Mouse (Mus musculus) forebrain, embryonic 11.5 days (tissue): ENCODE results near the gene Sez6. TPM values are rescaled to one million over a fixed set of nuclear protein-coding genes. Genes with fewer than 3 reads are reported as not detected.

Source experiments
- ATAC-seq: fragments of 200-750 bp; cut with Nextera tagmentation; replicated peaks from 2 replicates; pipeline ENCODE4 v1.8.0; 2017; ENCODE audit warnings: moderate TSS enrichment; ENCODE audit not compliant: low FRiP score
- DNase-seq: peaks from one replicate; pipeline ENCODE4 v3.0.0-alpha.2; 2017; ENCODE audit warnings: low spot score
- H3K27ac ChIP-seq: fragments of 300-500 bp; sonication (generic); 2 replicates; pipeline ENCODE4 v1.5.1; 2014; ENCODE audit warnings: low read depth, low read length
- H3K27me3 ChIP-seq: fragments of 300-500 bp; sonication (generic); 2 replicates; pipeline ENCODE4 v1.6.1; 2014; ENCODE audit warnings: mild to moderate bottlenecking, low read length, mixed read lengths; ENCODE audit not compliant: control insufficient read depth, insufficient read depth
- H3K36me3 ChIP-seq: fragments of 300-500 bp; sonication (generic); 2 replicates; pipeline ENCODE4 v1.6.1; 2014; ENCODE audit warnings: mild to moderate bottlenecking, low read length, moderate library complexity, mixed read lengths; ENCODE audit not compliant: control insufficient read depth, insufficient read depth
- H3K4me1 ChIP-seq: fragments of 300-500 bp; sonication (generic); replicated peaks from 2 replicates; pipeline ENCODE4 v1.6.1; 2014; ENCODE audit warnings: low read length, mixed read lengths; ENCODE audit not compliant: control insufficient read depth, insufficient read depth
- H3K4me2 ChIP-seq: fragments of 300-500 bp; sonication (generic); 2 replicates; pipeline ENCODE4 v1.6.1; 2014; ENCODE audit warnings: low read depth, mild to moderate bottlenecking, low read length, moderate library complexity, mixed read lengths; ENCODE audit not compliant: severe bottlenecking
- H3K4me3 ChIP-seq: fragments of 300-500 bp; sonication (generic); 2 replicates; pipeline ENCODE4 v1.5.1; 2014; ENCODE audit warnings: low read depth, low read length
- H3K9ac ChIP-seq: fragments of 300-500 bp; sonication (generic); 2 replicates; pipeline ENCODE4 v1.6.1; 2014; ENCODE audit warnings: low read length
- H3K9me3 ChIP-seq: fragments of 300-500 bp; sonication (generic); 2 replicates; pipeline ENCODE4 v1.6.1; 2016; ENCODE audit warnings: low read length, mixed read lengths; ENCODE audit not compliant: control insufficient read depth
- WGBS: fragments of 180-500 bp; shearing (Covaris S2); extraction: QIAGEN DNeasy Blood & Tissue Kit; methylation state at CpG from one replicate; pipeline ENCODE4 v1.1.7; 2014; 5-methylcytosine and 5-hydroxymethylcytosine counted together
- polyA plus RNA-seq: library from polyadenylated mRNA; unstranded; fragments of >200 nt; fragmentation: Nextera tagmentation; extraction: Ambion mirVana; gene quantifications from 2 replicates; pipeline ENCODE4 v1.2.1, GENCODE M21; 2014

The Sez6 gene
- 14.3 and 16.7 TPM in 2 replicates for polyA plus RNA-seq

DNA sequence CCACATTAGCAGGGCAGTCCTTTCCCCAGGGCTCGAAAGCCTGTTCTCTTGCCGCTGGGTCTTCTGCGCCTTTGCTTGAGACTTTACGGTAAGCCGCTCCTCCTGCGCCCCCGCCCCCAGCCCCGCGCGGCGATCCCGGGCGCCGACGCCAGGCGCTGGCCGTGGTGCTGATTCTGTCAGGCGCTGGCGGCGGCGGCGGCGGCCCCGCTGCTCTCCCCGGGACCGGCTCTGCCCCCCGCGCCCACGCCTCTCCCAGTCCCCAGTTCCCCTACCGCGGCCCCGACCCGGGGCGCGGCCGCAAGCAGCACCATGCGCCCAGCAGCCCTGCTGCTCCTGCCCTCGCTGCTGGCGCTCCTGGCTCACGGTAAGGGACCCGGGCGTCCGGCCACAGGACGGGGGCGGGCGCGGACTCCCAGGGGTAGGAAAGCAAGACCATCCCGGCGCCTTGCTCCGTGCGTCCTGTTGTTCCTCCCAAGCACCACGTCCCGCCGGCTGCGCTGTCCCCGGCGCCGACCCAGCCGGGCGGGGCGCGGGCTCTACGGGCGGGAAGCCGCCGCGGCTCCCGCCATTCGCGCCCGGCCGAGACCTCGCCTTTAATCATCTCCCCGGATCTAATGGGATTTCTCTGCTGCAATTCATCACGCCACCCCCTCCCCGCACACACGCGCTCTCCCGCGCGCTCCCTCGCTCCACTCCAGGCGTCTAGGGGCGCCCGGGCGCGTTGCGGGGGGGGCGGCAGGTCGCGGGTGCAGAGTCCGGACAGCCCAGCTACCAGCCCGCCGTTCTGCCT, at the start of gene Sez6:
Gene Sez6 (plus strand): TSS at position 50 of the 790 bp plus-strand sequence.
- DNase-seq (peak; percentile 93), ATAC-seq (peak; percentile 70)
- Histone ChIP-seq H3K27me3 (peaks cover 52% of the 10 kb centered on the region), H3K36me3 (no peaks in the 10 kb centered on the region), H3K27ac (no peak within 1 kb of the TSS), H3K4me1 (peaks cover 32% of the 10 kb centered on the region), H3K4me2 (peak within 1 kb of the TSS; percentile 99), H3K9me3 (no peaks in the 10 kb centered on the region), H3K4me3 (peak within 1 kb of the TSS; percentile 59), H3K9ac (peak within 1 kb of the TSS; percentile 55)
- under 1% methylated on average over 93 of the region's 94 CpGs for WGBS

DNA sequence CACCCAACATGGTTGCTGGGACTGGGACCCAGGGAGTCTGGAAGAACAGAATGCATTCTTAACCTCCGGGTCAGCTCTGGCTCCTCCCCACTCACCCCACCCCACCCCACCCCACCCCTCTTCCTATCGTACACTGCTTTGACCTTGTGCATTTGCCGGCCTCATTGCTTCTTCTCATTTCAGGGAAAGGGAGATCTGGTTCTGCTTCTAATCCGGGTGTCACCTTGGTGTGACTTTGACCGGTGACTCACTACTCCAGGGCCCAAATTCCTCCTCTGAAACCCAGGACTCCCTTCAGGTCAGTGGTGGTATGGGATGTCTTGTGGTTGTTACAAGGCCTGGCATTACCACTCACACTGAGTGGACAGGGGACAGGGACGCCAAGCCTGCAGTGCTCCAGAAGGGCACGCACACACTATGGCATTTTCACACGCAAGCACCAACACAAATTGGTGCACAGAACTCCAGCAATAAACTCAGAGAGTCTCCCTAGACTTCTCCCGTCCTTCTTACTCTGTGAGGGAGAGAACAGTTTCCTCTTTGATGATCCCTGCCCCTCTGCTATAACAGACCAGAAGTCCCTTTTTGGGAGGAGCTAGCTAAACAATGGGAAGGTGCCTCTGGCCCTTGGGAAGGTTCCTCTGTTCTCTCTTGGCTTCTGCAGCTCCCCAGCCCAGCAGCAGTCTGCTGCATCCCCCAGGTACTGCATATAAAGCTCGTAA, 45.9 kb upstream of the Sez6 start:
- 48% methylated on average over 10 of the region's 10 CpGs for WGBS
- no peak for ATAC-seq
- peak overlapping the region; percentile 18; the same call in 1 of the 2 replicates for H3K27ac ChIP-seq
- H3K4me1 ChIP-seq = peaks cover 18% of the 10 kb centered on the region
- no peaks in the 10 kb centered on the region for H3K27me3 ChIP-seq
- no peak for DNase-seq
- H3K4me2 ChIP-seq = no peak overlapping the region
- no peaks in the 10 kb centered on the region for H3K36me3 ChIP-seq
- H3K4me3 ChIP-seq = no peak overlapping the region
- H3K9me3 ChIP-seq = no peaks in the 10 kb centered on the region
- H3K9ac ChIP-seq = no peak overlapping the region

DNA sequence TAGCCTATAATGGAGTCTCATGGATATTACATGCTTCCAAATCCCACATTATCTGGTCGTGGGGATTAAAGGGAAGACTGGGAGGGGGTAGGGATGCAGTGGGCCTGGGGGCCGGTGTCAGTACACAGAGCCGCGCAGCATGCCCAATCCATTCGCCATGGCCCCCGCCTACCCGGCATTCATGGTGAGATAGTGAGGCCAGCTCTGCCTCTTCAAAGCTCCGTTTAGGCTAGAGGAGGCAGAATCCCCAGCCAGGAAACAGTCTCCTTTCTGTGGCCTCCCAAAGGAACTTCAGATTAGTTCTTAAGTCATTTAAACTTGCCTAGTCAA, 45.4 kb upstream of the Sez6 start:
- Histone ChIP-seq H3K4me2 (no peak overlapping the region), H3K27me3 (no peaks in the 10 kb centered on the region), H3K36me3 (no peaks in the 10 kb centered on the region), H3K9me3 (no peaks in the 10 kb centered on the region), H3K27ac (peak overlapping the region; percentile 18; the same call in 1 of the 2 replicates), H3K9ac (no peak overlapping the region), H3K4me1 (peaks cover 15% of the 10 kb centered on the region), H3K4me3 (no peak overlapping the region)
- ATAC-seq (no peak), DNase-seq (no peak)
- 30% methylated on average over 8 of the region's 8 CpGs for WGBS

DNA sequence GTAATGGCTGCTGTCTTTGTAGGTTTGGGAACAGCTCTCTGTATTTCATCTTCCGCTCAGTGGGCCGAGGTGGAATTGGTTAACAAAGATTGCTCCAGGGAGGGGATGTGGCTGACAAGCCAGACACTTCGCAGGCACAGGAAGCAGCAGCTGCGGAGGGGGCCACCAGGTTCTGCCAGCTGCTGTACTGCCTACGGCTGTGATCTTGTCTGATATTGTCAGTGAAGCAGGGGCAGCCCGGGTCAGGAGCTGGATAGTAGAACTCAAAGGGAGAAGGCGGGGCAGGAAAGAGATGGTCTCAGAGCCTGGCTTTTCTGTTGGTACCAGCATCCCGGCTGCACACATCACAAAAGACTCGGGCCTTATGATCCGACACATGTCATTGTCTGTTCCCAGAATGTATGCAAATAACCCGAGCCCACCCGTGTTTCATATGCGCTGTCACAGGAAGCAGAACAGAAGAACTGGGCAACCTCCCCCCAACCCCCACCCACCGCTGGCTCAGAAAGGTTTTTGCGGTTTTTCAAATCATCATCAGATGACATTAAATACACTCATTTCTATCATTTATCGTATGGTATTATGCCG, 43.1 kb upstream of the Sez6 start:
- no peaks in the 10 kb centered on the region for H3K9me3 ChIP-seq
- ATAC-seq = peak; percentile 65; the same call in 1 of the 2 replicates
- H3K4me1 ChIP-seq = peaks cover 28% of the 10 kb centered on the region
- no peak for DNase-seq
- no peak overlapping the region for H3K4me3 ChIP-seq
- 0 out of 2 replicates have a peak overlapping the region, but pooled peaks have one; percentile 8 for H3K4me2 ChIP-seq
- H3K27ac ChIP-seq = peak overlapping the region; percentile 63
- no peaks in the 10 kb centered on the region for H3K36me3 ChIP-seq
- no peaks in the 10 kb centered on the region for H3K27me3 ChIP-seq
- peak overlapping the region; percentile 37; the same call in 1 of the 2 replicates for H3K9ac ChIP-seq
- WGBS = 42% methylated on average over 17 of the region's 17 CpGs

DNA sequence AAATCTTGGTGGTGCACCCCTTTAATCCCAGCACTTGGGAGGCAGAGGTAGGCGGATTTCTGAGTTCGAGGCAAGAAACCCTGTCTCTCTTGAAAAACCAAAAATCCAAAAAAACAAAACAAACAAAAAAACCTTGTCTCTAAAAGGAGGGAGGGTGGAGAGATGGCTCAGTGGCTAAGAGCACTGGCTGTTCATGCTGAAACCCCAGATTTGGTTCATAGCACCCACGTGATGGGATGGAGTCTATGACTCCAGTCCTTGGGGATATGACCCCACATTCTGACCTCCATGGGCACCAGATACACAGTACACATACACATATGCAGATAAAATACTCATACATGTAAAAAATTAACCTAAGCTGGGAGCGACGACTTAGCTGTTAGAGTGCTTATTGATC, 41.8 kb upstream of the Sez6 start:
- 93% methylated on average over 5 of the region's 5 CpGs for WGBS
- H3K27ac ChIP-seq = no peak overlapping the region

DNA sequence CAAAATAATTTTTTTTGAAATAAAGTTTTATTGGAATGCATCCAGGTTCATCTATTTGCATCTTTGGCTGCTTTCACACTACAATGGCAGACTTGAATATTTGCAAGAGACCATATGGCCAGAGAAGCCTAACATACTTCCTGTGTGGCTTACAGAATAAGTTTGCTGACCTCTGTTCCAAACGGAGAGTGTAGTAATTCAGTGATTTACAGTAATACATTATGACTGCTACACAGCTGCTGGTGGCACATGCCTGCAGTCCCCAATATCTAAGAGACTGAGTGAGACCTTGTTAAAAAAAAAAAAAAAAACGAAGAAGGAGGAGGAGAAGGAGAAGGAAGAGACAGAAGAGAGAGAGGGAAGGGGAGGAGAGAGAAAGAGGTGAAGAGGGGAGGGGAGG, 41.1 kb upstream of the Sez6 start:
- H3K4me2 ChIP-seq = no peak overlapping the region
- no peak for ATAC-seq
- DNase-seq = no peak
- peaks cover 38% of the 10 kb centered on the region for H3K4me1 ChIP-seq
- no peak overlapping the region for H3K4me3 ChIP-seq
- WGBS = 70% methylated on average over 1 of the region's 2 CpGs
- H3K27ac ChIP-seq = no peak overlapping the region
- H3K9ac ChIP-seq = no peak overlapping the region
- no peaks in the 10 kb centered on the region for H3K27me3 ChIP-seq
- no peaks in the 10 kb centered on the region for H3K9me3 ChIP-seq
- H3K36me3 ChIP-seq = no peaks in the 10 kb centered on the region

More for the DNA sequence above, 41.8 kb upstream of the Sez6 start:
- DNase-seq = no peak
- Histone ChIP-seq H3K36me3 (no peaks in the 10 kb centered on the region), H3K4me1 (peaks cover 37% of the 10 kb centered on the region), H3K9me3 (no peaks in the 10 kb centered on the region), H3K9ac (no peak overlapping the region), H3K27me3 (no peaks in the 10 kb centered on the region), H3K4me3 (no peak overlapping the region), H3K4me2 (no peak overlapping the region)
- ATAC-seq = no peak

DNA sequence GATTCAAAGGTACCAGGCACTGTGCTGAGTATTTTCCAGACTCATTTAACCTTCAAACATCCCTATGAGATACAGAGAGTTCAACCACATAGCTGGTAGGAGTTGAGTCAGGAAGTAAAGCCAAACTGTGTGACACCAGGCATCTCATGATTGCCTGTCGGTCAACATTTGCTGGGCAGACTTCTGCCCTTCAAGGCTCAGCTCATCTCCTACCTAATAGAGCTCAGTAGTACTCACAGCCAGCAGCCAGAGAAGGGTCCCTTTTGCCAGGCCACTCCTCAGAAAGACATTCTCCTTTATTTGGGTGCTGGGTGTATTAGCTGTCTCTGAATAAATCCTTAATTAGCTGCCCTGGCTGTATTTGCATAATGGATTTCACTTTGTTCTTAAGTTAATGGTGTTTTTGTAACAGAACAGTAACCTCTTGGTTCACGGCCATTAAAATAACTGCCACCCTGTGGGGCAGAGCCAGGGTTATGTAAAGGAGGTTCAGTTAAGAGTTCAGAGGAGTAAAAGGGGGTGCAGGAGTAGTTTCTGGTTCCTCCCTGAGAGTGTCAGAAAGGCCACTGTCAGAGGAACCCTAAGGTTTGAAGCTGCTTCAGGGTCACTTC, 39.8 kb upstream of the Sez6 start:
- no peak for ATAC-seq
- Histone ChIP-seq H3K4me3 (no peak overlapping the region), H3K27ac (no peak overlapping the region; the same call in 1 of the 2 replicates), H3K9me3 (no peaks in the 10 kb centered on the region), H3K4me2 (no peak overlapping the region), H3K27me3 (no peaks in the 10 kb centered on the region), H3K4me1 (peaks cover 37% of the 10 kb centered on the region), H3K9ac (no peak overlapping the region), H3K36me3 (no peaks in the 10 kb centered on the region)
- 38% methylated on average over 2 of the region's 2 CpGs for WGBS
- no peak for DNase-seq

DNA sequence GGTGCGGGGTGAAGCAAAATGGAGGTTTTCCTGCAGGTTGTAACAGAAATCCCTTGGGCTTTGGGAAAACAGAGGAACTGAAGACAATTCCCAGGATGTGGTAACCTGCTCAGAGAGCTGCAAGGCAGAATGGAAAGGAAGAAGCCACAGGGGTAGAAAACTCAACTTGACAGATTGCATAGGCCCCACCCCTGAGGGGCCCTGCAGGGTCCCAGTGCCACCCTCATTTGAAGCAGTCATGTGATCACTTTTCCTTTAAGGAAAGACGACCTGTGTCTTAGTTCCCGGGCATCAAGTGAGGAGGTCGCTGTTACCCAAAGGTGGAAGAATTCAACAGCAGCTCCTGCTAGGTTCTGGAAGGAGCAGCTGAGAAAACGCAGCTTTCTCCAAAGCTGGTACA, 37.7 kb upstream of the Sez6 start:
- ATAC-seq (no peak), DNase-seq (no peak)
- Histone ChIP-seq H3K36me3 (no peaks in the 10 kb centered on the region), H3K9me3 (no peaks in the 10 kb centered on the region), H3K4me1 (peaks cover 47% of the 10 kb centered on the region), H3K4me2 (peak overlapping the region; percentile 41), H3K4me3 (peak overlapping the region; percentile 1; the same call in 1 of the 2 replicates), H3K27ac (peak overlapping the region; percentile 93), H3K27me3 (no peaks in the 10 kb centered on the region), H3K9ac (peak overlapping the region; percentile 51)
- WGBS = 7% methylated on average over 5 of the region's 5 CpGs
